Mouse (Mus musculus): Measurements from ENCODE around the gene Hist2h4. TPM values are rescaled to one million over a fixed set of nuclear protein-coding genes. Genes with fewer than 3 reads are reported as not detected.

Gene Hist2h4
- polyA plus RNA-seq (2014; fragmentation: Illumina TruSeq; extraction: RNeasy Lipid Tissue Mini Kit (QIAGEN cat#74804); ENCODE audit: low read depth, low replicate concordance): not detected

DNA sequence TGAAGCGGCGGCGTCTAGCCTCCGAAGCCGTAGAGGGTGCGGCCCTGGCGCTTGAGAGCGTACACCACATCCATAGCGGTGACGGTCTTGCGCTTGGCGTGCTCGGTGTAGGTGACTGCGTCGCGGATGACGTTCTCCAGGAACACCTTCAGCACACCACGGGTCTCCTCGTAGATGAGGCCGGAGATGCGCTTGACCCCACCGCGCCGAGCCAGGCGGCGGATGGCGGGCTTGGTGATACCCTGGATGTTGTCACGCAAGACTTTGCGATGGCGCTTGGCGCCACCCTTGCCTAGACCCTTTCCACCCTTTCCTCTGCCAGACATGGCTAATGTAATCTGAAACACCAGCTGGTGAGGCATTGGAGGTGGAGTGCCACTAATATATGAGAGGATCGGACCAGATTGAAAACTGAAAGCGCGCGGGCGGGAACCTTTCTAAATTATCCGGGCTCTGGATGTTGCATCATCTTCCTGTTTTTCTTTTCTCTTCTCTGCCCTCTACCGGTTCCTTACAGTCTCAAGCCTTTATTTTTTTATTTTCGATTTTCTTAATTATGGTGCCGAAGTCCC is at the start of gene Hist2h4:
TSS of gene Hist2h4 (minus strand) at position 333 of the 572 bp plus-strand sequence.

DNA sequence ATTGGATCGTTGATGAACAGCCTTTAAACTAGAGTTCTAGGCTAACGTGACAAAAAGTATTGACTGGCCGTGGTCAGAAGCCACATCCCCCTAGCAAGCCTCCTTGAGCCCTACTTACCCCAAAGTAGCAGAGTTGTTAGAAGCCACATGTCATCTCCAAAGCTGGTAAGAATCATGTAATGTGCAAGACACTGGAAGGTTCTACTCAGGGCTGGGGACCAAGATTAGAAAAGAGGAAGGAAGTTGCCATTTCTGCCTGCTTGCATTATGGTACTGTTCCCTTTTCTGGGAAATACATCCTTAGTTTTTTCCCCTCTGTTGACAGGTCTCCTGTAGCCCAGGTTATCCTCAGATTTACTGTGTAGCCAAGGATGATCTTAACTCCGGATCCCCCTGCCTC is 30.7 kb upstream of the Hist2h4 start, which contains the start of gene Fcgr1:
TSS of gene Fcgr1 (minus strand) at position 183 of the 400 bp plus-strand sequence.

DNA sequence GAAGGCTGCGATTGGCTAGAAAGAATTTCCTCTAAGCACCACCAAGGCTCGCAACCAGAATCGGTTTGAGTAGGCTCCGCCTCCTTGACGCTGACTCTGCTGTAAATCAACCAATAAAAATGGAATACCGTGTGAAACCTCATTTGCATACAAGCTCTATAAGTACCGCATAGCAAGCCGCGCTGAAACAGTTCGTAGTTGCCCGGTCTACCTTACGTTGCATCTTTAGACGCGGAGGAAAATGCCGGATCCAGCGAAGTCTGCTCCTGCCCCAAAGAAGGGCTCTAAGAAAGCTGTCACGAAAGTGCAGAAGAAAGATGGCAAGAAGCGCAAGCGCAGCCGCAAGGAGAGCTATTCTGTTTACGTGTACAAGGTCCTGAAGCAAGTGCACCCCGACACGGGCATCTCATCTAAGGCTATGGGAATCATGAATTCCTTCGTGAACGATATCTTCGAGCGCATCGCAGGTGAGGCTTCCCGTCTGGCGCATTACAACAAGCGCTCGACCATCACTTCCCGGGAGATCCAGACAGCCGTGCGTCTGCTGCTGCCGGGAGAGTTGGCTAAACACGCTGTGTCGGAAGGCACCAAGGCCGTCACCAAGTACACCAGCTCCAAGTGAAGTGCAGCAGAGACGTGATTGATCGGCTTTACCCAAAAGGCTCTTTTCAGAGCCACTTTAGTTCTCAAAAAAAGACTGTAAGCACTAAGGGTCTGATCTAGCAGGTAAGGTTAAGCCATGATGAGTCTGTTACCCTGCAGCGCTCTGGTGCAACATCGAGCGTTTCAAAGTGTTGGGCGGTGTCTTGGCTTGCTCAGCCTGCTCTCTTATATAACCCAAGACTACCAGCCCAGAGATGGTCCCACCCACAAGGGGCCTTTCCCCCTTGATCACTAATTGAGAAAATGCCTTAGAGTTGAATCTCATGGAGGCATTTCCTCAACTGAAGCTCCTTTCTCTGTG is 6.7 kb upstream of the Hist2h4 start, which contains the start of gene Hist2h2bb:
TSS of gene Hist2h2bb (plus strand) at position 242 of the 964 bp plus-strand sequence.

DNA sequence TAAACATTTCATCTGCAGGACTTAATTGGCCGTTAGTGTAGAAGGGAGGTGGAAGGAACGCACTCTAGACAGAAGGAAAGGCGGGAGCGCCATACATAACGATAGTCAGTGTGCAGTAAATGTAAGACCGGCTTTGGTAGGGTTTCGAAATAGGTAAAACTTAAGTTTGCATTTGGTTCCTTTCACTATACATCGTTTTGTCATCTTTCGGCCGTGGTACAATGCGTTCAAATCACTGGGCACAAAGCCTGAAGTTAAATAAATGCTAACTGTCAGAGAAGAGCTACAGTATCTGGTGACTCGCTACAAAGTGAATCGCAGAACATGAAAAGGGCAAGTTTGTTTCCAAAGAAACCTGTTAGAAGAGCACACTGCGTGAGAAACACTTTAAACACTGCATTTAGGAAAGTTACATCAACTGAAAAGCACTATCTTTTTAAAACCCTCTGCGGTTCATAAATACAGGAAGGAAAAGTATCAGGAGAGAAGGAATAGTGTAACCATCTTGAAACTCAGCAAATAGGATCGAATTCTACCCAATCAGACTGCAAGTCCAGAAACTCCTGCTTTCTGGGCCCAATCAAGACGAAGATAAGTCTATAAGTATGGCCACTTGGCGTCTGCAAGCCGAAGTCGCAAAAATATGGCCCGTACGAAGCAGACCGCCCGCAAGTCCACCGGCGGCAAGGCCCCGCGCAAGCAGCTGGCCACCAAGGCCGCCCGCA is 5.1 kb upstream of the Hist2h4 start, which contains the start of gene Hist2h3b:
TSS of gene Hist2h3b (plus strand) at position 604 of the 725 bp plus-strand sequence.

DNA sequence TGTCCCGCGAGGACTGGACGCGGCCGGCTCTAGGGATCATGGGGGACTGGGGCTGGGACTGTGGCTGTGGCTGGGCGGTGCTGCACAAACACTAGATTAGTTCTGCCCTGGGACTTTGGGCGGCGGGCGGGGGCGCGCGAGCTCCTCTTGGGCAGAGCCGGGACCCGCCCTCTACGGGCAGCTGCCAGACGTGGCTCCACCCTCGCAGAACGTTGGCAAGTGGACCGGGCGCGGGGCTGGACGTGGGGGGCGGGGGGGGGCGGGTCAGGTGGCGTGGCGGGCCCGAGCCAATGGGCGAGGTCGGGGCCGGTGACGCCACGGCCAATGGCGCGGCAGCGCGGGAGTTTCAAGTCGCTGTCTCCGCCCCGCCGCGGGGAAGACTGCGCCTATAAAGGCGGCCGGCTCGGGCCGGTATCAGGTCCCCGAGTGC is 16.7 kb downstream of the Hist2h4 start, which contains the start of gene Hist2h3c1:
TSS of gene Hist2h3c1 (plus strand) at position 259 of the 430 bp plus-strand sequence.

DNA sequence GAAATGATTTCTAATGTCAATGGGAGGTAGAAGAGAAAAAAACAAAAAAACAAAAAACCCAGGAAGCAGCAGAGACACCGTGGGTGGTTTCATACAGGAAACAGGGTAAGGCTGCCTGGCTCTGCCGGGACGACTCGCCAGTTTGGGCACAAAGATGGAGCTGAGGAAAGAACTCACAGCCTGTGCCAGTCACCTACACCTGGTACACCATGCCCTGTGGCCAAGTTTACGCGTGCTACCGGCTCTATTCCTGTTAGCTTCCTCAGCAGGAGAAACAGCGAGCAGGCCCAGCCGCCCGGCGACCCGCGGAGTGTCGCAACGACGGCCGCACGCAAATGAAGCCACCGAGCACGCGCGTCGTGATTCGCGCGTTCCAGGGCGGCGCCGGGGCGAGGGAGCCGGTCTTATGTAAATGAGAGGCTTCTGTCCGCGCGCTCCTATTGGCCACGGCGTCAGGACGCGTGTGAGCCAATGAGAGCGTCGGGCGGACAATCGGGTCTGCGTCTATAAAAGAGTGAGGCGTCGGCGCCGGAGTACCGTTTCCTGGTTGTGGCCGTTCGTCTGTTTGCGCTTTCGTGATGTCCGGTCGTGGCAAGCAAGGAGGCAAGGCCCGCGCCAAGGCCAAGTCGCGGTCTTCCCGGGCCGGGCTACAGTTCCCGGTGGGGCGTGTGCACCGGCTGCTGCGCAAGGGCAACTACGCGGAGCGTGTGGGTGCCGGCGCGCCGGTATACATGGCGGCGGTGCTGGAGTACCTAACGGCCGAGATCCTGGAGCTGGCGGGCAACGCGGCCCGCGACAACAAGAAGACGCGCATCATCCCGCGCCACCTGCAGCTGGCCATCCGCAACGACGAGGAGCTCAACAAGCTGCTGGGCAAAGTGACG is 17.9 kb downstream of the Hist2h4 start, which contains the start of gene Hist2h2aa1:
TSS of gene Hist2h2aa1 (plus strand) at position 495 of the 884 bp plus-strand sequence.

DNA sequence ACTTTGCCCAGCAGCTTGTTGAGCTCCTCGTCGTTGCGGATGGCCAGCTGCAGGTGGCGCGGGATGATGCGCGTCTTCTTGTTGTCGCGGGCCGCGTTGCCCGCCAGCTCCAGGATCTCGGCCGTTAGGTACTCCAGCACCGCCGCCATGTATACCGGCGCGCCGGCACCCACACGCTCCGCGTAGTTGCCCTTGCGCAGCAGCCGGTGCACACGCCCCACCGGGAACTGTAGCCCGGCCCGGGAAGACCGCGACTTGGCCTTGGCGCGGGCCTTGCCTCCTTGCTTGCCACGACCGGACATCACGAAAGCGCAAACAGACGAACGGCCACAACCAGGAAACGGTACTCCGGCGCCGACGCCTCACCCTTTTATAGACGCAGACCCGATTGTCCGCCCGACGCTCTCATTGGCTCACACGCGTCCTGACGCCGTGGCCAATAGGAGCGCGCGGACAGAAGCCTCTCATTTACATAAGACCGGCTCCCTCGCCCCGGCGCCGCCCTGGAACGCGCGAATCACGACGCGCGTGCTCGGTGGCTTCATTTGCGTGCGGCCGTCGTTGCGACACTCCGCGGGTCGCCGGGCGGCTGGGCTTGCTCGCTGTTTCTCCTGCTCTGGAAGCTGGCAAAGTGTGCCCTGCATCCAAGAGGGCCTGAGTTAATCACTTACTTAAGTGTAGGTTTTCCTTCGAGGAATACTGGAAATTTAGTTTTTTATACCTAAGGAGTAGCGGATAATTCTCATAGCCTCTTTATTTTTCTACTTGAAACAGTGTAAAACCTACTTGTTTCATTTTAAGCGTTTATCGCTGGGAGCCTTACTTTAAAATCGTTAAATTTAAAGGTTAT is 22.9 kb downstream of the Hist2h4 start, which contains the start of gene Hist2h2aa2:
TSS of gene Hist2h2aa2 (minus strand) at position 328 of the 850 bp plus-strand sequence.

DNA sequence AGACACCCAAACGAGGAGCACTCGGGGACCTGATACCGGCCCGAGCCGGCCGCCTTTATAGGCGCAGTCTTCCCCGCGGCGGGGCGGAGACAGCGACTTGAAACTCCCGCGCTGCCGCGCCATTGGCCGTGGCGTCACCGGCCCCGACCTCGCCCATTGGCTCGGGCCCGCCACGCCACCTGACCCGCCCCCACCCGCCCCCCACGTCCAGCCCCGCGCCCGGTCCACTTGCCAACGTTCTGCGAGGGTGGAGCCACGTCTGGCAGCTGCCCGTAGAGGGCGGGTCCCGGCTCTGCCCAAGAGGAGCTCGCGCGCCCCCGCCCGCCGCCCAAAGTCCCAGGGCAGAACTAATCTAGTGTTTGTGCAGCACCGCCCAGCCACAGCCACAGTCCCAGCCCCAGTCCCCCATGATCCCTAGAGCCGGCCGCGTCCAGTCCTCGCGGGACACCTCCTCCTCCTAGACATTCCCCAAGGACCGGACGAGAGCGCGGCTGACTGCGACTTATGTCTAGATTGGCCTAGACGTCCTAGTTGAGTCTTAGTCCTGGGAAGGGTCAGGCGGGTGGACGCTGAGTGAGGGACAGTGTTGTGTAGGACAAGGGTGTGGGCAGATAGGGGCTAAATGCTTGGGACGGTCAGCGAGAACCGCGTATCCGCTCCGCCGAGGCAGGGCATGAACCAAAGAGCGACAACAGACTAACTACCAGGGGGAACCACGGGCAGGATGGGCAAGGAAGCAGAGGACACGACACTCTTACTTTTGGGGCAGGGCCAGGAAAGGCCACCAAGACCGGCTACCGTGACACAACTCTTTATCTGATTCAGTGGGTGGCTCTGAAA is 23.9 kb downstream of the Hist2h4 start, which contains the start of gene Hist2h3c2:
TSS of gene Hist2h3c2 (minus strand) at position 174 of the 840 bp plus-strand sequence.

DNA sequence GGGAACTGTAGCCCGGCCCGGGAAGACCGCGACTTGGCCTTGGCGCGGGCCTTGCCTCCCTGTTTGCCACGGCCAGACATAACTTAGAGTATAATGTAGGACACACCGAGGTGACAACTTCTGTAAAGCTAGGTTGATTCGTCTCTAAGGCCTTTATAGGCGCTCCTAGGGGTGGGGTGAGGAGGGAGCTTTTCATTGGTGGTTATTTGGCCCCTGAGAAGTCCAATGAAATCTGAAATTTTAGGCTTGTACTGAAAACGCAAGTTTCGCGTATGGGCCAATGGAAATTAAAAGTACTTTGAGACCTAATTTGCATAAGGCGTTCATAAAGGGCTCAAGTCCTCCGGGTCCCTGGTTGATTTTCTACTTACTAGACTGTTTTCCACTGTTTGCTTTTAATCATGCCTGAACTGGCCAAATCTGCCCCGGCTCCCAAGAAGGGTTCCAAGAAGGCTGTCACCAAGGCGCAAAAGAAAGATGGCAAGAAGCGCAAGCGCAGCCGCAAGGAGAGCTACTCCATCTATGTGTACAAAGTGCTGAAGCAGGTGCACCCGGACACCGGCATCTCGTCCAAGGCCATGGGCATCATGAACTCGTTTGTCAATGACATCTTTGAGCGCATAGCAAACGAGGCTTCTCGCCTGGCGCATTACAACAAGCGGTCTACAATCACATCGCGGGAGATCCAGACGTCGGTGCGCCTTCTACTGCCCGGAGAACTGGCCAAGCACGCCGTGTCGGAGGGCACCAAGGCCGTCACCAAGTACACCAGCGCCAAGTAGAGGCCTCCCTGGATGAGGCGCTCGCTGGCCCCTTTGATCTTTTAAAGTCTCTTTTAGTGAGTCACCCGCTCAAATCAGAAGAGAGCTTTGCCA is 42.1 kb downstream of the Hist2h4 start, which contains the start of the genes Hist2h2ac and Hist2h2be:
TSS of gene Hist2h2ac (minus strand) at position 116 of the 875 bp plus-strand sequence.
TSS of gene Hist2h2be (plus strand) at position 355 of the 875 bp plus-strand sequence.

DNA sequence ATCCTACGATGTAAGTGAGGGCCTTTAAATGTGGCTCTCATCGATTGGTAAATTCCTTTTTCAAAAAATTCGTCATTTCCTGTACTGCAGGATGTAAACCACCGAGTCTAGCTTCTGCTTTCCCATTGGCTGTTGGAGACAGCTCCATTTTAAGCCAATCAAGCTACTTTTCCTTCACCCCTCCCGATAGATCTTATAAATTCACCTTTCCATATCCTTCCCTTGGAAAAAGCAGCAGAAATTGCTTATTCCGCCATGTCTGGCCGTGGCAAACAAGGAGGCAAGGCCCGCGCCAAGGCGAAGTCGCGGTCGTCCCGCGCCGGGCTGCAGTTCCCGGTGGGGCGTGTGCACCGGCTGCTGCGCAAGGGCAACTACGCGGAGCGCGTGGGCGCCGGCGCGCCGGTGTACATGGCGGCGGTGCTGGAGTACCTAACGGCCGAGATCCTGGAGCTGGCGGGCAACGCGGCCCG is 43.4 kb downstream of the Hist2h4 start, which contains the start of the genes Bola1 and Hist2h2ab:
TSS of gene Bola1 (minus strand) at position 49 of the 470 bp plus-strand sequence.
TSS of gene Hist2h2ab (plus strand) at position 205 of the 470 bp plus-strand sequence.

Other genes with a start within 250 kb of the Hist2h4 start
- gene Vps45, start 204.8 kb downstream of the Hist2h4 start, polyA plus RNA-seq (2014; fragmentation: Illumina TruSeq; extraction: RNeasy Lipid Tissue Mini Kit (QIAGEN cat#74804); ENCODE audit: low read depth, low replicate concordance): 15.0 TPM
- 27.4 TPM for gene Otud7b, start 158.8 kb downstream of the Hist2h4 start, polyA plus RNA-seq (2014; fragmentation: Illumina TruSeq; extraction: RNeasy Lipid Tissue Mini Kit (QIAGEN cat#74804); ENCODE audit: low read depth, low replicate concordance)
- gene Mtmr11, start 101.3 kb downstream of the Hist2h4 start, polyA plus RNA-seq (2014; fragmentation: Illumina TruSeq; extraction: RNeasy Lipid Tissue Mini Kit (QIAGEN cat#74804); ENCODE audit: low read depth, low replicate concordance): 0.57 TPM
- gene Sf3b4, start 91.0 kb downstream of the Hist2h4 start, polyA plus RNA-seq (2014; fragmentation: Illumina TruSeq; extraction: RNeasy Lipid Tissue Mini Kit (QIAGEN cat#74804); ENCODE audit: low read depth, low replicate concordance): 27.1 TPM
- 0.14 TPM for gene Sv2a, start 82.2 kb downstream of the Hist2h4 start, polyA plus RNA-seq (2014; fragmentation: Illumina TruSeq; extraction: RNeasy Lipid Tissue Mini Kit (QIAGEN cat#74804); ENCODE audit: low read depth, low replicate concordance)
- 3.8 TPM for gene Bola1, start 43.6 kb downstream of the Hist2h4 start, polyA plus RNA-seq (2014; fragmentation: Illumina TruSeq; extraction: RNeasy Lipid Tissue Mini Kit (QIAGEN cat#74804); ENCODE audit: low read depth, low replicate concordance)
- gene Hist2h2ab, start 43.4 kb downstream of the Hist2h4 start, polyA plus RNA-seq (2014; fragmentation: Illumina TruSeq; extraction: RNeasy Lipid Tissue Mini Kit (QIAGEN cat#74804); ENCODE audit: low read depth, low replicate concordance): not detected
- not detected for gene Hist2h2ac, start 42.4 kb downstream of the Hist2h4 start, polyA plus RNA-seq (2014; fragmentation: Illumina TruSeq; extraction: RNeasy Lipid Tissue Mini Kit (QIAGEN cat#74804); ENCODE audit: low read depth, low replicate concordance)
- gene Hist2h2be, start 42.2 kb downstream of the Hist2h4 start, polyA plus RNA-seq (2014; fragmentation: Illumina TruSeq; extraction: RNeasy Lipid Tissue Mini Kit (QIAGEN cat#74804); ENCODE audit: low read depth, low replicate concordance): 20.2 TPM
- 2.0 TPM for gene Hist2h3c2, start 24.2 kb downstream of the Hist2h4 start, polyA plus RNA-seq (2014; fragmentation: Illumina TruSeq; extraction: RNeasy Lipid Tissue Mini Kit (QIAGEN cat#74804); ENCODE audit: low read depth, low replicate concordance)
- not detected for gene Hist2h2aa2, start 23.0 kb downstream of the Hist2h4 start, polyA plus RNA-seq (2014; fragmentation: Illumina TruSeq; extraction: RNeasy Lipid Tissue Mini Kit (QIAGEN cat#74804); ENCODE audit: low read depth, low replicate concordance)
- gene Hist2h2aa1, start 17.8 kb downstream of the Hist2h4 start, polyA plus RNA-seq (2014; fragmentation: Illumina TruSeq; extraction: RNeasy Lipid Tissue Mini Kit (QIAGEN cat#74804); ENCODE audit: low read depth, low replicate concordance): not detected
- 12.5 TPM for gene Hist2h3c1, start 16.6 kb downstream of the Hist2h4 start, polyA plus RNA-seq (2014; fragmentation: Illumina TruSeq; extraction: RNeasy Lipid Tissue Mini Kit (QIAGEN cat#74804); ENCODE audit: low read depth, low replicate concordance)
- gene Hist2h3b, start 5.3 kb upstream of the Hist2h4 start, polyA plus RNA-seq (2014; fragmentation: Illumina TruSeq; extraction: RNeasy Lipid Tissue Mini Kit (QIAGEN cat#74804); ENCODE audit: low read depth, low replicate concordance): not detected
- gene Hist2h2bb, start 6.4 kb upstream of the Hist2h4 start, polyA plus RNA-seq (2014; fragmentation: Illumina TruSeq; extraction: RNeasy Lipid Tissue Mini Kit (QIAGEN cat#74804); ENCODE audit: low read depth, low replicate concordance): not detected
- gene Fcgr1, start 30.7 kb upstream of the Hist2h4 start, polyA plus RNA-seq (2014; fragmentation: Illumina TruSeq; extraction: RNeasy Lipid Tissue Mini Kit (QIAGEN cat#74804); ENCODE audit: low read depth, low replicate concordance): 0.39 TPM
- 3.0 TPM for gene BC107364, start 189.0 kb upstream of the Hist2h4 start, polyA plus RNA-seq (2014; fragmentation: Illumina TruSeq; extraction: RNeasy Lipid Tissue Mini Kit (QIAGEN cat#74804); ENCODE audit: low read depth, low replicate concordance)

Data from testis, adult 10 weeks (tissue).